Mouse (Mus musculus) megakaryocyte, embryonic 14.5 days (primary cell): ENCODE measurements around the gene Clmp.

Experiments
- FLI1 ChIP-seq: IDR thresholded peaks from 2 replicates; pipeline ENCODE4 v1.6.1; 2012; ENCODE audit warnings: low read length, inconsistent platforms, mixed read lengths
- GATA1 ChIP-seq: IDR thresholded peaks from 3 replicates; pipeline ENCODE4 v1.6.1; 2012; ENCODE audit warnings: mixed read lengths, low read length, inconsistent platforms, borderline replicate concordance

DNA sequence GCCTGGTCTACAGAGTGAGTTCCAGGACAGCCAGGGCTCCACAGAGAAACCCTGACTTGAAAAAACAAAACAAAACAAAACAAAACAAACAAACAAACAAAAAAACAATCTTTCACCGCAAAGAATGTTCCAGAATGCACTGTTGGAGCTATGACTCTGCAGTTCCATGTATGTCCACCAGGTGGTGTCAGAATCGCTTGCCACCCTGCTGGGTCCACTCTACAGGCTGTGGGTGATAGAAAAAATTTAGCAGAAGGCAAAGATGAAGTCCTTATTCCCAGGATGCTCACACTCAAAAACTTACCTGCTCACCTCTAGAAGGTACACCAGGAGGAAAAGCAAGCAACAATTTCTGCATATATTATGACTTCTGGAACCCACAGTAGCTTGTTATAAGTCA lies 49.7 kb upstream of the Clmp start:
- TF ChIP-seq GATA1 (no peak), FLI1 (no peak)
